Mouse (Mus musculus): Measurements from ENCODE around the gene Borcs6.

The Borcs6 gene

DNA sequence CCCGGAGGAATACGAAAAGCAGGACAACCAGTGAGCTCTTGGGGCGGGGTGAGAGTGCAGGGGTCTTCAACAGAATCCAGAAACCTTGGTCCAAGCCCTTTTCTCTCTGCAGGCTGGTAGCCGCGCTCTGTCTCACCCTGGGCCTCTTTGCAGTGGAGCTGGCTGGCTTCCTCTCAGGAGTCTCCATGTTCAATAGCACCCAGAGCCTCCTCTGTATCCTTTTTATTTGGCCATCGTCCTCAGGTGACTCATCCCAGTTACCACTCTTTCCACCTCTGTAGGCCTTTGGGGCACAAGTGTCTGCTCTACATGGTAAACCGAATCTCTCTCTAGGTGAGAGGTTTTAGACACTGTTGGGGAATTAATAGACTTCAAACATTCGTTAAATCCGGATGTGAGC lies 11.7 kb downstream of the Borcs6 start:
- DNase-seq: peak; percentile 53

DNA sequence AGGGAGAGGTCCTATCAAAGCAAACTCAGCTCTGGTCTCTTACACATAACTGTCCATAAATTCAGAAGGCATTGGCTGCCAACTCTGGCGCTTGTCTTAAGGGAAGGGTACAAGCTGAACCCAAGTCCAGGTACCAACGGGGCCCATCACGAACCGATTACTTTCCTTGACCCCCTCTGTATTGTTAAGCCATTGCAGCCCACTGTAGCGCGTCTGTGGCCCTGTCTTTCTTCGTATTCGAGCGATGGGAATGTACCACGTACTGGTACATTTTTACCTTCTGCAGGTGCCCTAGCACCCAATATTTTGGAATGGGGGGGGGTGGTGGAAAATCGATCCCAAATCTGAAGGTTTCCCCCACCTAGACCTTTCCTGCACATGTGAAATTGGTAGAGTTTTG lies 12.7 kb downstream of the Borcs6 start:
- no peak for DNase-seq

DNA sequence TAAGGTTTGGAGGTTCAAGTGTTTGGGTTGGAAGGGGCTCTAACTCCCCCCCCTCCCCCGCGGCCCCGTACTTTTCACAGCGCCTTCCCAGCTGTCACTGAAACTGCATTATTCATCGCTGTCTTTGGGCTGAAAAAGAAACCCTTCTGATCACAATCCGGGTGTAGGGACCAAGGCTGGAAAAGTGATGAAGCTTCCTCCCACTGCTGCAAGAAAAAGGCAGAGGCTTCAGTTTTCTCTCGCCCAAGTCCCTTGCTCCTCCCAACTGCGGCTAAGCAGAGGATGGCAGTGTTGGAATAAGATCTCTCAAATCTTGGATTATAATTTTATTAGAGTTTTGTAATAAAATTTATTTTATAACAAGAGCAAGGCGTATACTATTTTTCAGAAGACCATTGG lies 13.1 kb downstream of the Borcs6 start:
- DNase-seq: no peak

DNA sequence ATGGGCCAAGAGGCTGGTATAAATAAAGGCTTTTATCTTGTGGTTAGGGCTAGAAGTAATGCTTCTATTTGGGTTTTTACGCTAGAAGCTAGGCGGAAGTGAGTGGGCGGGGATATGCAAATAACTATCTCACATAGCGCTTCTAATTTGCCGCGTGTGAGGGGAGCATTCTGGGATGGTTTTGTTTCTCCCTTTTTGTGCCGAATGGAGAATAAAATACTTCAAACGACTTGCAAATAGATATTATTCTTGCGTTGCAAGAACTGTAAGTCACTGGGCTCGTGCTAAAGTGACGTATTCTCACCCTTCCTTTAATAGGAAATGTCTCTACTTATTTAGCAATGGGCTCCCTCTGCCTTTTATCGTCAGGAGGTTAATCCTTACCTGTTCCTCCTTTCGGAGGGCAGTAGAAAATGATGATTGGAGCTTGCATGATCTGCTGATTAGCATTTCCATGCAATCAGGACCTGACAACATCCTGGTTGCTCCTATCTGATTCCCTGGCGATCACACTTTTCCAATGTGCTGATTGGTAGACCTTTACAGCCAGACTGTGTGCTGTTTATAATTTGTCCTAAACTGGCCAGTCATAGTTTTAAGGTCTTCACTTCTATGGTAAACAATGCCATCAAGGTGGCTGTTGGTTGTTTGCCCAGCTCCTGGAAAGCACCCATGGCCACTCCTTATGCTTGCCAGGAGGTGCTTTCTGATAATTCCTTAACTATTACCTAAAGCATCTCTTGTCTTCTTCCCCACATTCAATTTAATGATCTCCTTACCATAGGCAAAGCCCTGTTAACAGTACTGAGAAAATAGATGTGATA lies 13.8 kb downstream of the Borcs6 start:
- DNase-seq: peak; percentile 93

DNA sequence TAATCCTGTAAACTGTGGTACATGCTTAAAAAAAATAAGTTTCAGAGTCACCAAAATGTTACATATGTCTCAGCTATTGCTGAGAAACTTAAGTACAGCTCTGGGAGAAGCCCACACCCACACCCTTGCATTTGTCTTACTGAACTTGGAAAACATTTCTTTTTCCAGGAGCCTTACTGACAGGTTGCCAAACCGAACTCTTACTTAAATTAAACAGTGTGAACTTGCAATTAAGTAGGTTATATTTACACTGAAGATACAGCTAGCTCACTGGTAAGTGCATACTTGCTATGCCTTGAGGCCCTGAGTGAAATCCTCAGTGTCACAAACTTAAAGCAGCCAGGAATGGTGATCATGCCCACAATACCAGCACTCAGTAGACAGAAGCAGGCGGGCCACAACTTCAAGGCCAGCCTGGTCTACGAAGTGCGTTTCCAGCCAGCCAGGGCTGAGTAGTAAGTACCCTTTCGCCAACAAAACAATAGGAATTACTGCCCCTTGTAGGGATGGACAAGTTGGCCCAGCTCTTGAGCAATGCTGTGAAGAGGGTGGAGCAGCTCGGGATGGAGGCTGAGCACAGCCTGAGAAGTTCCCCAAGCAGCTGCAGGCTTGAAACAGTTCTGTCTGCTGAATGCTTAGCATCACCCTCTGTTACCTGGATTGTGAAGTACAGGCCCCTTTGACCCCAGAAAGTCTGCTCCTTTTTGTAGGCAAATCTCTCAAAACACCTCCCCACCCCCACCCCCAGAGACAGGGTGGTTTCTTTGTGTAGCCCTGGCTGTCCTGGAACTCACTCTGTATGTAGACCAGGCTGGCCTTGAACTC lies 14.6 kb downstream of the Borcs6 start:
- no peak for DNase-seq

DNA sequence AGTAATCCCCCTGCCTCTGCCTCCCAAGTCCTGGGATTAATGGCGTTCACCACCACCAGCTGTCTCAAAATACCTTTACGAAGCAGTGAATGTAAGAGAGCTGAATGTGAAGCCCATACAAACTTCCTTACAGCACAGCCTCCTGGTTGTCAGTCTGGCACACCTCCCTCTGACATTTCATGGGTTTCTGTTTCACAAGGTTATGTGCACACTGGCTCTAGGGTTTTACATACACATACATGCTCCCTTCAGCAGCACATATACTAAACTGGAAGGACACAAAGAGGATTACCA lies 15.2 kb downstream of the Borcs6 start:
- no peak for DNase-seq

DNA sequence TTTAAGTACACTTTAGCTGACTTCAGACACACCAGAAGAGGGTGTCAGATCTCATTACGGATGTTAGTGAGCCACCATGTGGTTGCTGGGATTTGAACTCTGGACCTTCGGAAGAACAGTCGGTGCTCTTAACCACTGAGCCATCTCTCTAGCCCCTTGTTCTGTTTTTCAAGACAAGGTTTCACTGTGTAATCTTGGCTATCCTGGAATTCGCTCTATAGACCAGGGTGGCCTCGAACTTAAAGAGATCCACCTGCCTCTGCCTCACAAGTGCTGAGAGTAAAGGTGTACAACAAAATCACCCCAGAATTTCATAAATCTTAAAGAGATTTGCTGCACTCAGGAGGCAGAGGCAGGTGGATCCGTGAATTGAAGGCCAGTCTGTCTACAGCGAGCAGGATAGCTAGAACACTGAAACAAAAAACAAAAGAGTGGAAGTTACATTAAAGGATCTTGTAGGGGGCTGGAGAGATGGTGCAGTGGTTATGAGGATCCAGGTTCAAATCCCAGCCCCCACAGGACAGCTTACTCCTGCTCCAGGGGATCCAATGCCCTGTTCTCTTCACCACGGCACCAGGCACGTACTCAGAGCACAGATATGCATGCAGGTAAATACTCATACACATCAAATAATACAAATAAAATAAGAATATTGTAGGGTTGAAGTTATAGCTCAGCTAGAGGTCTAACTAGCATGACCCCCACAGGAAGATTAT lies 16.4 kb downstream of the Borcs6 start:
- no peak for DNase-seq

DNA sequence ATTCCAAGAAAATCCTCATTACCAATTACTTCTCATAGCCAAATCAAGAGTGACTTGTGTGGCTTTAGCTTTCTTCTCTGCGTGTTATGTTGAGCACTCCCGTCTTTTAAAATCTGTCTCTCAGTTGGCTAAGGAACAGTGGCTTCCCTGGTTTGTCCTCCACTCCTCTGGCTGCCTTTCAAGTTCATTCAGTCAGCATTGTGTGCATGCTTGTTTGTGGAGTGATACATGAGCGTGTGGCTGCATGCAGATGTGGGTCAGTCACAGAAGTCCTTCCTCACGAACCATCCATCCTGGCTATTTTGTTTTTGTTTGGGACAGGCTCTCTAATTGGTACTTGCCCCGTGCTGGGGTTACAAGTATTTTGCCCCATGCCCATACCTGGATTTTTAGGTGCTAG lies 17.1 kb downstream of the Borcs6 start:
- DNase-seq: no peak

DNA sequence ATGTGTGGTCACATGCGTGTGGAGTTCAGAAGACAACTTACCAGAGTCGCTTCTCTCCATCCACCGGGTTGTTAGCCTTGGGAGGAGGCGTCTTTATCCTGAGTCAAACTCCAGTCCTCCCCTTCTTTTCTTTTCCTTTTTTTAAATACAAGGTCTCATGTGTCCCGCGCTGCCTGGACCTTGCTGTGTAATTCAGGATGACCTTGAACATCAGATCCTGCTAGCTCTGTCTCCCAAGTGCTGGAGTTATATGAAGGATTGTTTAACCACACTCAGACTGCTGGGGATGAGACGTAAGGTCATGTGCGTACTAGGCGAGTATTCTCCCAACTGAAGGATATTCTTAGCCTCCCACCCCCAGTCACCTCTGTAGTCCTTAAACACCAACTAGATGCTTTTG lies 17.8 kb downstream of the Borcs6 start:
- DNase-seq: no peak

DNA sequence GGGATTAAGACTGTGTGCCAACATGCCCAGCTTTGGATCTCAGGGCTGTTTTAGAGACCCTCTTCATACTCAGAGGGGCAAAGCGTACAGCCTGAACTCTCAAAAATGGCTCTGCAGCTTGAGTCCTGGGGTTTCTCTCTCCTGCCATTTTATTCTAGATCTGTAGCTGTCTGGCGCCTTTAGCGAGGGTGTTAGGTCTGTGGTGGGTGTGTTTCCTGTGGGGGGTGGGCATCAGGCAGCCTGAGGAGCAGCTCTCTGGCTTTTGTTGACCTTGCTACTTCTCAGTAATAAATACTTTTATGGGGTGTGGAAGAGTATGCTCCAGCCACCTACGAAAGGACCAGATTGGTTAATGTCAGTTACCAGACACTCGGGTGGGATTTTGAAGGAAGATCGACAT lies 18.5 kb downstream of the Borcs6 start:
- DNase-seq: no peak

DNA sequence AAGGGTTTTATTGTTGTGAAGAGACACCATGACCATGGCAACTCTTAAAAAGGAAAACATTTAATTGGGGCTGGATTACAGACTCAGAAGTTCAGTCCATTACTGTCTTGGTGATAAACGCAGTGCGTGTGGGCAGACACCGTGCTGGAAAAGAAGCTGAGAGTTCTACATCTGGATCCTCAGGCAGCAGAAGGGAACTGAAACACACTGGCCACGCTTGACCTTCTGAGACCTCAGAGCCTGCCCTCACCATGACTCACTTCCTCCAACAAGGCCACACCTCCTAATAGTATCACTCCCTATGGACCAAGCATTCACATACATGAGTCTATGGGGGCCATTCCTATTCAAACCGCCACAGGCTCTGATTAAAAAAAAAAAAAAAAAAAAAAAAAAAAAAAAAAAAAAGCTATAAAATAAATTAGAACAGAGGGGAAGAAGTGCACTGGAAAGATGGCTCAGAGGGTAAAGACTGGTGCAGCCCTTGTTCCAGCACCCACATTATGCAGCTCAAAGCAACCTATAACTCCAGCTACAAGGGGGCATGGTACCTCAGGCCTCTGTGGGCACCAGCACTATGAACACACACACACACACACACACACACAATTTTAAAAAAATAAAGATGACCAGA lies 19.4 kb downstream of the Borcs6 start:
- DNase-seq: no peak

DNA sequence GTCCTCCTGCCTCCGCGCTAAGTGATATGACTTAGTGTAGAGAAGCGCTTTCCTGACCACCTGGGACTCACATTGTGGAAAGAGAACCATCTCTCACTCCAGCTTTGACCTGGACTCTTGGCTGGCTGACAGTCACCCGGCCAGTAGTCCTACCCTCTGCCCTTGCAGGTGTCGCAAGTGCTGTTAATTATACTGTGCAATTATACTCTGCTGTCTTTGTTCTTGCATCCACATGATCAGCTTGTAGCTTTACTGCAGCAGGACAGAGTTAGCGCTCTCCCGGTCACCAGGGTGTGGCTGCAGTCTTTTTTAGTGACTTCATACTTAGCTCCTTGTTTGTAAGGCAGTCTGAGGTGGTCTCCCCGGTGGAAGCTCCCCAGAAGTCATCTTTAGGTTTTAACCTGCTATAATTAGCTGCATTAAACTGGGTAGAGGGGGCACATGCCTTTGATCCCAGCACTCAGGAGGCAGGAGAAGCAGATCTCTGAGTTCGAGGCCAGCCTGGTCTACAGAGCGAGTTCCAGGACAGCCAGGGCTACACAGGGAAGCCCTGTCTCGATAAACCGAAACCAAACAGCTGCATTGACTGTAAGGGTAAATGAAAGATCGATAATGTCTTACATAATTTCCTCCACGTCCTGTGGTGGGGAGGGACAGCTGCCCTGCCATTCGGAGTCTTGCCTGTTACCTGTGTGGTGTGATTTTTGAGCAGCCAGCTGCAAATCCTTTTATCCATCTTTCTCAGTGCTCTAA lies 20.8 kb downstream of the Borcs6 start:
- DNase-seq: no peak

DNA sequence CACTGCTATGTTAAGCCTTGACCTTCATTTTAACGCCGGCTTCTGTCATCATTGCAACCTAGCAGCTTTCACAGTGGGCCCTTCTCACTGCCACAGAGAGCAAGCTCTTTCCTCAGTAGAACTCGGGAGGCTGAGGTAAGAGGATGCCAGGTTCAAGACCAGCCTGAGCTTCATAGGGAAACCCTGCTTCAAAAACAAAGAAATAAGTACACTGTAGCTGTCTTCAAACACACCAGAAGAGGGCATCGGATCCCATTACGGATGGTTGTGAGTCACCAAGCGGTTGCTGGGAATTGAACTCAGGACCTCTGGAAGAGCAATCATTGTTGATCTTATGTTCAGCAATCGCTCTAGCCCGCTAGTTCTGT lies 21.3 kb downstream of the Borcs6 start:
- no peak for DNase-seq

DNA sequence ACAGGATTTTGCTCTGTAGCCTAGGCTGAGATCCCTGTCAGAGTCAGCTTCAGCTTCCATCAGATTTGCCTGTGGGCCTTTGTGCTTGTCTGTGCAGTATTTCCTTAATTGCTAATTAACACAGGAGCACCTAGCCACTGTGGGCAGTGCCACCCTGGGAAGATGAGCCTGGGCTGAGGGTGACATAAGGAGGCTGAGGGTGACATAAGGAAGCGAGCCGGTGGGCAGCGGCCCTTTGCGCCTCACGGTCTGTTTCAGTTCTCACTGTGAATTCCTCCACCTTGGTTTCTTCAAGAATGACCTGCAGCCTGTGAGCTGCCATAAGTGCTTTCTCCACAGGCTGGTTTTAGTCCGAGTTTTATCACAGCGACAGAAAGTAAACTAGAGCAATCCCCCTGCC lies 22.1 kb downstream of the Borcs6 start:
- no peak for DNase-seq

DNA sequence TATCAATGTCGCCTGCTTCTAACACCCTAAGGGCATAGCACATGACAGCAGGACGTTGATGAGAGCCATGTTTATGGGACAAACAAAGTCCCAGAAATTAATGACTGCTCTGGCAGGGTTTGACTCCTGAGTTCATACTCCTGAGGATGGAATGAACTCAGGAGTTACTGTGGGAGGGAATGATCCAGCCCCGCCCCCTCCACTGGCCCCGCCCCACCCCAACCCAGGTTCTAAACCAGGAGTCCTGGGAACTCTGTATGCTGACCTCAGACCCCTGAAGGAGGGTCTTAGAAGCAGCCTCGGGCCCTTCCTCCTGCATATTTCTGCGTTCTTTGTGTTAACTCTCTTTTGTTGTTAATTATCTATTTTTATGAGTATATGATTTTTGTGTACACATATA lies 26.1 kb downstream of the Borcs6 start:
- no peak for DNase-seq

DNA sequence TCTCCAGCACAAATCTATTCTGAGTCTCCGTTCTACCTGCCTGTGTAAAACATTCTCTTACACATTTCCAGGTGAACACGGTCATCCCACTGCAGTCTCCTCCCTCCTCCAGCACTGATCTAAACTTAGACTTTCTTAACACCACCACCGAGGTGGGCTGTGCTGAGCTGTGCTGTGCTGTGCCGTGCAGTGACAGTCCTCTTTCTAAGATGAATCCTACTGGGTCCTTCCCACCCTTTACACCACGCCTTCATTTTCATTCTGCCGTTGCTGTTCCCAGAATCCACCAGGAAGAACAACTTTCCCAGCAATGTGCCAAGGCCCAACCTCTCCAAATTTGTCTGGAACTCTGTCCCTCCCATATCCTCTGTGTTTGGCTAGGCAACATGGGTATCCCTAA lies 26.9 kb downstream of the Borcs6 start:
- DNase-seq: no peak

DNA sequence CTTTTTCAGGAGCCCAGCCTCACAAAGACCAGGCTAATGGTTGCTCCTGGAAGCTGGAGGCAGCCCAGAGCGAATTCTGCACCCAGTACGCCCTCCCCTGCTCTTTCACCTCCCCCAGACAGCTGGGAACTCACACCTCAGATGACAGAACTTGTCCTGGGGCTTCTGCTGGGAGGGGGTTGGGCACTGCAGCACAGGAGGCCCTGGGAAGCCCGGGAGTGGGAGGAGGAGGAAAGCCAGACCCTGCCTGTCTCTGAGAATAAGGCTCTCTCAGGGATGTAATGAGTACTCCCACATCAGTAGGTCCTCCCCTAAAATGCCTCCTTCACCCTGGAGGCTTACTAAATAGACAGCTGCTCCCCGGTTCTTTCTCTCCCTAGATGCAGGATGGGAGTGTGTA lies 27.6 kb downstream of the Borcs6 start:
- no peak for DNase-seq

DNA sequence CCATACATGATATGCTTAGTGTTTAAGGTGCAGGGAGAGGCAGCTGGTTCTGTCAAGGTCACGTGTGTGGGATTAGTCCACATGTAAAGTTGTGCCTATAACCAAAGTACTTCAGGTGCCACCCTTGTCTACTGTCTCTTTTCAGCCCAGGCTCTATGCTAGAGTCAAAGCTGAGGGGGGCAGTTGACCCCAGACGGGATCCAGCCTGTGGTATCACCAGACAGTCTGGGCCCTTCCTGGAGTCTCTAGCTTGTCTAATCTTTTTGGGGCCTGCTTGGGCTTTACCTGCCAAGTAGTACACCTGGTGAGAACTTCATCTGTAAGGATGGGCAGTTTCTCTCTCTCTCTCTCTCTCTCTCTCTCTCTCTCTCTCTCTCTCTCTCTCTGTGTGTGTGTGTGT lies 28.1 kb downstream of the Borcs6 start:
- DNase-seq: no peak

DNA sequence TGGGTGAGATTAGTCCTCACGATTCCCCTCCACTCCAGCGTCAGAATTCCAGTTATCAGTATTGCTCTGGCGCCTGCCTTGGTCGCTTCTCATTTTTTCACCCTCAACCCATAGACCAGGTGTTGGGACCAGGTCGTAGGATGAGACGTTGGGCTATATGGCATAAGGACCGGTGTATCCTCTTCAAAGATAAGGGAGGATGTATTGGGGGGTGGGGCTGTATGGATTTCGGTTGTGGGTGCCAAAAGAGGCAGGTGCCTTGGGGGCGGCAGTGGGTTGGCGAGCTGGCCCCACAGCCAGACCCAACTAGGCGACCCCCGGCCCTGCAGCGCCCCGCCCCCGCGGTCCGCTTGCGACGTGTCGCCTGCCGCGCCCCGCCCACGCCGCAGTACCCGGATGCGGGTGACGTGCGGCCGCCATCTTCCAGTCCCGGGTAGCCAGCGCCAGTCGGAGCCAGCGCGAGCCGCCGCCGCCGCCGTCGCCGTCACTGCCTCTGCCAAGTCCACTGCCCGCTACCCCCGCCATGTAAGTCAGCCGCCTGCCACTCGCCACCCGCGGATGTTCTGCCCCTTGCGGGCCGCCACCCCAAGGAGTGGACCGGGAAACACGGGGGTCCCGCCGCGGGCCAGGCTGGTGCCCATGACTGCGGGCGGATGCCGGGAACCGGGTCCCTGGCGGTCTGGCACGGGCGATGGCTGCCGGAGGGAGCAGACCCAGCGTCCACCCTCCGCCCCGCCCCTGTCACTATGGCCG lies 28.8 kb downstream of the Borcs6 start, which contains the start of gene Vamp2:
Vamp2 (plus strand) TSS at position 388 of the 753 bp plus-strand sequence.
- DNase-seq: peak; percentile 93

DNA sequence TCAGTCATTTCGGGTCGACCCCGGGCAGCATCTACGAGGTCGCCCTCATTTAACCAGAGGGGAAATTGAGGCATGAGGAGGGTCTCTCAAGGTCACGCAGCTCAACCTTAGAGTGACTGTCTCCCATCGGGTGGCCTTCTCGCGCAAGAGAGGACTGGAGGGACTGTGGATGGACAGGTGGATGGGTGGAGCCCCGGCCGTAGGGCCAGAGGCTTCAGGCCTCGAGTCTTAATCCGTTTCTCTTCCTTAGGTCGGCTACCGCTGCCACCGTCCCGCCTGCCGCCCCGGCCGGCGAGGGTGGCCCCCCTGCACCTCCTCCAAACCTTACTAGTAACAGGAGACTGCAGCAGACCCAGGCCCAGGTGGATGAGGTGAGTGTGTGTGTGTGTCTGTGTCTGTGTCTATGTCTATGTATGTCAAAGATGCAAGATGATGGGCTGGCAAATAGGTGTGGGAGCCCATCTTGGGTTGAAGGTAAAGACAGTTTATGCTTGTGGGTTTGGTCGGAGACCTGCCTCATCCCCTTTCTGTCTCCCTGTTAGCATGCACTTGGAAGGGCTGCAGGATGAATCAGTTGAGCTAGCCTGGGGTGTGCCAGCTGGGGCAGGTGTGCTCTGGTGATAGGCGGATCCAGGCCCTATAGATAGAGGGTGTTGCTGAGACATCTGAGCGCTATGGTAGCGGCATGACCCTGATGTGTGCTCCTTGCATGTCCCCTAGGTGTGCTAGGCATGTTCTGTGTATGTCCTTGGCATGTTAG lies 29.5 kb downstream of the Borcs6 start:
- DNase-seq: no peak

Measured in cerebellum, adult 8-10 months (tissue).